Mouse (Mus musculus) midbrain, embryonic 14.5 days (tissue): Measurements from ENCODE around the gene Zbtb14. TPM values are rescaled to one million over a fixed set of nuclear protein-coding genes. Genes with fewer than 3 reads are reported as not detected.

ENCODE experiments used
- ATAC-seq: fragments of 200-750 bp; cut with Nextera tagmentation; 2 replicates; pipeline ENCODE4 v1.8.0; 2017; ENCODE audit warnings: moderate number of reproducible peaks, moderate library complexity; ENCODE audit not compliant: low FRiP score, low TSS enrichment
- DNase-seq: peaks from one replicate; pipeline ENCODE4 v3.0.0-alpha.2; 2015
- H3K27ac ChIP-seq: fragments of 300-500 bp; sonication (generic); replicated peaks from 2 replicates; pipeline ENCODE4 v1.5.1; 2014; ENCODE audit warnings: mild to moderate bottlenecking, low read depth, low read length, moderate library complexity
- H3K27me3 ChIP-seq: fragments of 300-500 bp; sonication (generic); 2 replicates; pipeline ENCODE4 v1.6.1; 2014; ENCODE audit warnings: low read length, control low read depth, mixed read lengths; ENCODE audit not compliant: control insufficient read depth, insufficient read depth
- H3K36me3 ChIP-seq: fragments of 300-500 bp; sonication (generic); 2 replicates; pipeline ENCODE4 v1.6.1; 2014; ENCODE audit warnings: low read length, control low read depth; ENCODE audit not compliant: control insufficient read depth, insufficient read depth
- H3K4me1 ChIP-seq: fragments of 300-500 bp; sonication (generic); 2 replicates; pipeline ENCODE4 v1.6.1; 2014; ENCODE audit warnings: mild to moderate bottlenecking, antibody characterized with exemption, low read length, control low read depth; ENCODE audit not compliant: control insufficient read depth, insufficient read depth
- H3K4me2 ChIP-seq: fragments of 300-500 bp; sonication (generic); 2 replicates; pipeline ENCODE4 v1.6.1; 2014; ENCODE audit warnings: mild to moderate bottlenecking, low read length, moderate library complexity
- H3K4me3 ChIP-seq: fragments of 300-500 bp; sonication (generic); replicated peaks from 2 replicates; pipeline ENCODE4 v1.5.1; 2014; ENCODE audit warnings: low read depth, low read length
- H3K9ac ChIP-seq: fragments of 300-500 bp; sonication (generic); replicated peaks from 2 replicates; pipeline ENCODE4 v1.6.1; 2014; ENCODE audit warnings: mild to moderate bottlenecking, low read length, moderate library complexity
- H3K9me3 ChIP-seq: fragments of 300-500 bp; sonication (generic); 2 replicates; pipeline ENCODE4 v1.6.1; 2016; ENCODE audit warnings: low read length, control low read depth, mixed read lengths; ENCODE audit not compliant: control insufficient read depth
- WGBS: fragments of 180-500 bp; shearing (Covaris S2); extraction: QIAGEN DNeasy Blood & Tissue Kit; methylation state at CpG from one replicate; pipeline ENCODE4 v1.1.7; 2014; 5-methylcytosine and 5-hydroxymethylcytosine counted together
- polyA plus RNA-seq: library from polyadenylated mRNA; unstranded; fragments of >200 nt; fragmentation: Nextera tagmentation; extraction: Ambion mirVana; gene quantifications from 2 replicates; pipeline ENCODE4 v1.2.1, GENCODE M21; 2014

Gene Zbtb14
- polyA plus RNA-seq, 1 experiment from 2014 or later = 32.2 TPM

DNA sequence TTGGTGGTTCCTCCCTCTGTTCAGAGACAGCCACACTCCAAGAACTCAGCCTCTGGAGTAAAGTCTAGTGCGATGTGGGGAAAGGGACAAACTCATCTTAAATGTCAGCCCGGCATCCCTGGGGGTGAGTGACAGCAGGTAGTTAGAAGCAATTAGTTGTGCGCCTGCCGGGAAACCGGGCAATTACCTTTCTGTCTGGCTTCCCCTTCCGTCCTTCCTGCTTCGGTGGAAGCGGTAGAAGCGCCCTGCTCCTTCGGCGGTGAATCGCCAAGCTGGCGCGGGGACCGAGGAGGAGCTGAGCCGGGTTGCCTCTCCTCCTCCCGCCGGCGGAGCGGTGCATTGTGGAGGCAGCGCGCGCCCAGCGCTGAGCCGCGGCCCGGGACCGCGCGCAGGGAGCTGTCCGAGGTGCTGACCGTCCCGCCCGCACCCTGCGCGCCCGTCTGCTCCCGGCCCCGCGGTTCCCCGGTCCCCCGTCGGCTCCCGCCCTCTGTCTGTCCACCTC, 56.2 kb downstream of the Zbtb14 start, which contains the start of gene Akain1:
TSS of gene Akain1 (plus strand) at position 337 of the 502 bp plus-strand sequence.
- Histone ChIP-seq H3K4me1 (peaks cover 6% of the 10 kb centered on the region; the same call in 1 of the 2 replicates), H3K4me3 (peak within 1 kb of the TSS; percentile 52), H3K9me3 (no peaks in the 10 kb centered on the region), H3K9ac (peak within 1 kb of the TSS; percentile 46), H3K4me2 (peak within 1 kb of the TSS; percentile 92), H3K27me3 (peaks cover 40% of the 10 kb centered on the region), H3K27ac (no peak within 1 kb of the TSS), H3K36me3 (no peaks in the 10 kb centered on the region)
- ATAC-seq (peak; percentile 88), DNase-seq (peak; percentile 86)
- under 1% methylated on average over 37 of the region's 44 CpGs for WGBS

DNA sequence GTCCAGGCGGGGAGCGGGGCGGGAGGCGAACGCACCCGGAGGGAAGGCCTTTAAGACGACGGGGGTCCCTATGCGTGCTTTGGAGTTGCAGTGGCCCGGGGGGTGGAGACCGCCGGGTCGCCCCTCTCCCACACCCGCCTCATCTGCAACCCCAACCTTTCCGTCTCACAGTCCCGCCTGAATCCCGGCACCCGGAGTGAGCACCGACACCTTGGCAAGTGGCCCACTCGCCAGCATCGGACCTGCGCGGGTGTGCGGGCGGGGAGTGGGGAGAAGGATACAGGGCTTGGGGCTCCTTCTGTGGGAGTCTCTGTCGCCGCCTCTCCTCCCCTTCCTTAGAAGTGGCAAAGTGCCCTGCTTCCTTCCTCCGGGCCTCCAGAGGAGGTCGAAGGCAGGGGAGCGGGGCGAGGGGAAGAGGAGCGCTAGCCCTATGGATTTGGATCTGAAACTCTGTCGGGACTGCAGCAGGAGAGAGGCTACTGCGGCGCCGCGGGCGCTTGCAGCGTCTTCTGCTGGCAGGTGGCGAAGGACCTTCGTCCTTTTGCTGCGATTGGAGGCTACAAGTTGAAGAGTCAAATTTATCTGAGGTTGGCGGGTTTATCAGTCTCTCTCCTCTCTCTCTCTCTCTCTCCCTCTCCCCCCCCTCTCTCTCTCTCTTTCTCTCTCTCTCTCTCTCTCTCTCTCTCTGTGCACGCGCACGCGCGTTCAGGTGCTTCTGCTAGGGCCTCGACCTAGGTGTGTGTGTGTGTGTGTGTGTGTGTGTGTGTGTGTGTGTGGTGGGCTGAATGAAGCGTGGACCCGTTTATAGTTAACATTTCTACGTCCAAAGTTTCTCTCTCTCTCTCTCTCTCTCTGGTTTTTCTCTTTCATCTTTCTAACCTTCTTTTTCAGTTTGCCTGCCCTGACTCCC, 57.0 kb downstream of the Zbtb14 start:
- ATAC-seq = peak; percentile 62
- DNase-seq = peak; percentile 54
- peaks cover 6% of the 10 kb centered on the region; the same call in 1 of the 2 replicates for H3K4me1 ChIP-seq
- peak overlapping the region; percentile 92 for H3K4me2 ChIP-seq
- H3K27me3 ChIP-seq = peaks cover 40% of the 10 kb centered on the region
- no peak overlapping the region for H3K27ac ChIP-seq
- H3K36me3 ChIP-seq = no peaks in the 10 kb centered on the region
- H3K4me3 ChIP-seq = peak overlapping the region; percentile 52
- H3K9me3 ChIP-seq = no peaks in the 10 kb centered on the region
- under 1% methylated on average over 52 of the region's 52 CpGs for WGBS
- H3K9ac ChIP-seq = peak overlapping the region; percentile 46

Other genes with a start within 250 kb of the Zbtb14 start
- 0.41 and 0.80 TPM in 2 replicates for gene Akain1, start 56.3 kb downstream of the Zbtb14 start, polyA plus RNA-seq